Mouse (Mus musculus): ENCODE results near the gene Selenon.

Selenon gene

DNA sequence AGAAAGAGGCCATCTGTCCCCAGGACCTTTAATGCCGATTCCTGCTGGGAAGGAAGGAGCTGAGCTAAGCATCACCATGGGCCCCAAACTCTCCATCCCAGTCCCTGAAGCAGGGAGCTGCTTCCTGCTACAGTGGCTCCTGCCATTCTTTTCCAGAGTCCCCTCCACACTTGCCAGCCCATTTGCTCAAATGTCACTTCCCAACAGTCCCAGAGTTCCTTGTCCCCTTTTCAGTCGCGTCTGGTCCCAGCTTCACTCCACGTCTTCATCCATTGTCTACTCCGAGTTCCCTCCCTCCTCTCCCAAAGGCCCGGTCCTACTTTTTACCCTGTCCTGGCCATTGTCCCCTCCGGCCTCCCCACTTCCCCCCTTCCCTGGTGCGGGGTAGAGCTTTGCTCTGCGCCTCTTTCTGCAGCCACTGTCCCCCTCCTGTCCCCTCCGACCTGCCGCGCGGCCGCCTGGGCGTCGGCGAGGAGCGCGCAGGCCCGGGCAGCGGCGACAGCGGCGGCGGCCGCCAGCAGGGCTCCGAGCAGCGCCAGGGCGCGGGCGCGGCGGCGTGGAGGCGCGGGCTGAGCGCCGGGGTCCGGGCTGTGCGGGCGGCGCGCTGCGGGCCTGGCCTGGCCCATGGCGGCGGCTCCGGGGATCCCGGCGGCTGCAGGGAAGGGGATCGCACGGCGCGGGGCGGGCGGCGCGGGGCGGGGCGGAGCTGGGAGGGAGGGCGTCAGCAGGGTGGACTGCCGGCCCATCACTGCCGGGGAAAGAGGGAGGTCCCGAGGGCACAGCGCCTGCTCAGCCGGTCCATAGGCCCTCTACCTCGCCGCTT lies at the start of gene Selenon:
Gene Selenon, minus strand, starts transcription at position 673 of the 823 bp plus-strand sequence.
- no peak for DNase-seq (ENCODE audit: low spot score)

DNA sequence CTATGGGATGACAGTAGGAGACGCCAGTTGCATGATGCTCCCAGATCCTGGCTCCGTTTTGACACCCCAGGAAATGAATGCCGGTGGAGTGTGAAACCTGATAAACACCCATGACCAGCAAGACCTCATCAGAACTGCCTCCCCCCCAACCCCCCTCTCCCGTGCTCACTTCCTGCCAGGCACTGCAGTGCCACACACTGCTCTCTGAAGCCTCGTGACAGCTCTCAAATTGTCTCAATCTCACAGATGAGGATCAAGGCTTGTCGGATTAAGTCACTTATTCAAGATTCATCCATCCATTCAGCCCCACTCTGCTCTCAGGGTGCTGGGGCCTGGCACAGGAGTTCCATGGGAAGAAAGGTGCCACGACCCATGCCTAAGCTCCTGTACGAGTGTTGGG lies 49.4 kb upstream of the Selenon start:
- no peak for DNase-seq (ENCODE audit: low spot score)

DNA sequence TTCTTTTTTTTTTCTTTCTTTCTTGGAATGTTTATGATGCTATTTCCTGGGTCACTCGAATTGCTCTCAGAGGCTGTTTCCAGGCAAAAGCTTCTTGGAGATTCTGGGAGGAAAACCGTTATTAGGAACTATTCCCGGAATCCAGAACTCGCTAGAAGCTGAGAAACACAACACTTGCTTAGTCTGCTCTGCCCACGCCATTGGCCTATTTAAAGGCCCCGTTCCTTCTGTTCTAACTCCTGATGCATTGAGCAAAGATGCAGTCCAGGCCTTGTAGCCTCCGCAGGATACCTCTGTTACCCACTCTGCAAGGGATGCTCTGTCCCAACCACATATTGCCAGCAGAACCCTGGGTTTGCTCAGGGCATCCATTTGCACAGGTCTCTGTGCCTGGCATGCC lies 48.8 kb upstream of the Selenon start:
- no peak for DNase-seq (ENCODE audit: low spot score)

DNA sequence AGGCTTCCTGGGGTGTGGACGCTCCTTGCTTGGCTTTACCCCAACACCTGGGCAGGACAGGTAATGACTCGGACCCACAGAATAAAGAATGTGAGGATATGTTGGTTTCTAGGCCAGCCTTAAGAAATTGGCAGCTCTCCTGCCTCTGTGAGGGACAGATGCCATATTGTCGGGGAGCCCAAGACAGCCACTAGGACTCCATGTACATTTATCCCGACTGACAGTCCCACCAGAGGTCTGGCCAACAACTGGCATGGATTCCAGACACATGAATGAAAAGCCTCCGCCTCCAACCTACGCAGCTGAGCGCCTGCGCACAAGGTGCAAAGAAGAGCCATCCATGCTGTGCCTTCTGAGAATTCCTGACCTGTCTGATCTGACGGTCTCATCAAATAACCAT lies 48.1 kb upstream of the Selenon start:
- no peak for DNase-seq (ENCODE audit: low spot score)

DNA sequence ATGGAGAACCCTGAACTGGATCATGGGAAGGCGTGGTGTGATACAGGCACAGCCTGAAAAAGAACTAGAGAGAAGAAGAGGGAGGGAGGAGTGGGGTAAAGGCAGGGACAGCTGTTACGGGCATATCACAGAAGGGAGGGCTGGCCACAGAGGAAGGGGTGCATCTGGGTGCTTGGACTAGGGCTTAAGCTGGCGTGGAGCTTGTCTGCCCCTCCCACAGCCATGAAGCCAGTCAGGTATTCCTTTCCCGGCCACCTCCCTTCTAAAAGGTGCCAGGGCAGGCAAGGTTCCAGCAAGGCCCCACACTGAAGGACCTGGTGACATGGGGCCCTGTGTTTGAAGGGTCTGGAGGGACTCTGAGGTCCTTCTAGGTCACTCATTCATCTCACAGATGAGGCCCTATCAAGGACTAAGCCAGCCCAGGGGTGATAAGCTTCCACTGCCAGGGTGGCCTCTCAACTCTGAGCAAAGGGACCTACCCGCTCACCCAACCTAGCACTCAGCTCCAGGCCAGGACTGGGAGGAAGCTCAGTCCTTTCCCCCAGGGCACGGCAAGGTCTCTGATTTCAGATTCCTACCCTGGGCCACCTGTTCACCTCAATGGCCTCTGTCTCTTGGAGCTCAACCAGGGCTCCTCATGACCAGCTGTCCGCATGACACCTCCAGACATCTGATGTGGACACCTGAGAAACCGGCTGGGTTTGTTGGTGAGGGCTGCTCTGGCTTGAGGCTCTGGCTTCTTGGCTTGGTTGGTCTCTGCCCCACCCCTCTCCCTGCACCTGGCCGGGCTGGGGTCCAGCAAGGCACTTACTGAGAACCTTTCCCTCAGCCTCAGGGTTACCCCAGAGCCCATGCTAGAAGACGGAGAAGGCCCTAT lies 45.1 kb upstream of the Selenon start:
- DNase-seq (ENCODE audit: low spot score): no peak

DNA sequence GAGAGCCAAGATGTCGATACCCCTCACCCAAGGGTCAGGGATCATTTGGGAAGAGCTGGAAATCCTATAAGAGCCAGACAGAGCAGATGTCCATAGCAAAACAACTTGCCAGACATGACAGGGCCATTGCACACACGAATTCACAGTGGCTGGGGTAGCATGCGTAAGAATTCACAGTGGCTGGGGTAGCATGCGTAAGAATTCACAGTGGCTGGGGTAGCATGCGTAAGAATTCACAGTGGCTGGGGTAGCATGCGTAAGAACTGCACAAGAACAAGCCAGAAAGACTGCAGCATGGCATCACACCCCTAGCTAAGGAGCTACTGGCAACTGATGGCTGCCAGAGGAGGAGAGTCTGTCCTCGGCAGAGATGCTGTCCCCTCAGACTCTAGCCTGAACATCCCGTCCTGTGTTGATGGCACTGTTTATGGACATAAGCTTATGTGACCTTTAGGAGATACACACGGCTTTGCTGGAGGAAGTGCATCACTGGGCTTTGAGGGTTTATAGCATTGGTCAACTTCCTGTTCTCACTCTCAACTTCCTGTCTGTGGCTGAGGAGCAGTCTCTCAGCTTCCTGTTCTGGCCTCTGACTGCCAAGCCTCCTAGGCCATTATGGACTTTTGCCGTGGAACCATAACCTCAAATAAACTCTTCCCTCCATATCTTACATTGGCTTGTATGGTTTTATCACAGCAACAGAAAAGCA lies 42.9 kb upstream of the Selenon start:
- DNase-seq (ENCODE audit: low spot score): no peak

DNA sequence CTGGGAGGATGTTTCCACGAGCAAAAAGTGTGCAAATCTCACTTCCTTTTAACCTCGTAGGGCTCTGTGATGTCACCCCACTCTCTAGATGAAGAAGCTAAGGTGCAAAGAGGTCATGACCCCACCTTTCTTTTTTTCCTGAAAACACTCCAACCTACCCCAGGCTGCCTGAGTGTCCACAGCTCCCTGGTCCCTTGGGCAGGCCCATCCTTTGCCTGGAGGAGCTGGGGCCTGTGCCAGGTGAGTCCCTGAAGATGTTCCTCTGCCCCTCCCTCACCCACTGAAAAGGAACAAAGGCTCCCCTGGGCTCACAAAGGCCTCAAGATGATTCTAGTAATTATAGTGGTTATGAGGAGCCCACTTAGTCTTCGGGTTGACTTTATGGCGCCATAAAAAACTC lies 40.5 kb upstream of the Selenon start:
- no peak for DNase-seq (ENCODE audit: low spot score)

DNA sequence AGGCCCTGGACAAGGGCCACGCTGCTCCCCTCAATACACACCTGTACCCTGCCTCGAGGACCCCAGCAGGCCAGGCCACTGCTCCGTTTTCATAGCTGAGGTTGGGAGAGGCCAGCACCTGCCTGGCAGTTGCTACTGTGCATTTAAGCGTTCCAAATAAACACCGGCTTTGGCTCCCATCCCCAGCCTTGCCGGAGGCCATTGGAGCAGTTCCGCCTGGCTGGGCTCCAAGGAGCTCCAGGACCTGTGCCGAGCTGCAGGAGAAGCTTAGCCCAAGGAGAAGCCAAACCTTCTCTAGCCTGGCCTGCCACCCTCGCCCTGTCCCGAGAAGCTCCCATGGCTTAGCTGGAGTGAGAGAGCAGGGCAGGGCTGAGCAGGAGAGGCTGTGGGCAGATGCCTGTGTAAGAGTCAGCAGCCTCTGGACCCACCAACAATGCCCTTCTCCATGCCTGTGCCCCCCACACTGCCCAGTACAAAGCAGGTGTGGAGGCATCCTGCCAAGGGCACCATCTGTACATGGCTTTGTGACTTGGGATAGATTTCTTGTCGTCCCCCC lies 39.6 kb upstream of the Selenon start:
- peak; percentile 50 for DNase-seq (ENCODE audit: low spot score)

DNA sequence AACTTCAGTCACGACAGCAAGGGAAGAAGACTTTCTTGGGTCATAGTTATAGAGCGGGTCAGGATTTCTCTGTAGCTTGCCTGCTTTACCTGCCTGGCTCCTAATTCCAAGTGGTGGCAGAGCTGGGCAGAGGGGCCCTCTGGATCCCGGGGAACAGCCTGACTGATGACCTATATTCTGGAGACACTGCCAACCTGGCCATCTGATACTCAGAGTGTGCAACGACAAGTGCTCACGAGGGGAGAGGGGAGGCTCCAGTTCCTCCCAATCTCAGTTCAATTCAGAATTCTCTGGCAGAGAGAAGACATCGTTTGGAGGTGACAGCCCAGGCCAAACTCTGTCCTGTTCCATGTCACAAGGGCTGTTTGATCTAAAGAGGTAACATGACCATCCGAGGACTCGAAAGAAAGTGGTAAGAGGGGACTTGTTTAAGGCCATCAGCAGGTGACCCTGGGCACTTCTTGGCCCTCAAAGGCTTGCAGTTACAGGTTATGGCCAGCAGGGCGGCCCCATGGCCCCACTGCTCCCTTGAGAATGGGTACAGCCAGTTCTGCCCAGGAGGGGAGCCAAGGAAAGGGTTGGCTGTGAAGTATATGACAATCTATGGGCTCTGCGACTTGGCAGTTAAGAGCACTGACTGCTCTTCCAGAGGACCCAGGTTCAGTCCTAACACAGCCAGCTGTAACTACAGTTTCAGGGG lies 38.4 kb upstream of the Selenon start:
- no peak for DNase-seq (ENCODE audit: low spot score)

DNA sequence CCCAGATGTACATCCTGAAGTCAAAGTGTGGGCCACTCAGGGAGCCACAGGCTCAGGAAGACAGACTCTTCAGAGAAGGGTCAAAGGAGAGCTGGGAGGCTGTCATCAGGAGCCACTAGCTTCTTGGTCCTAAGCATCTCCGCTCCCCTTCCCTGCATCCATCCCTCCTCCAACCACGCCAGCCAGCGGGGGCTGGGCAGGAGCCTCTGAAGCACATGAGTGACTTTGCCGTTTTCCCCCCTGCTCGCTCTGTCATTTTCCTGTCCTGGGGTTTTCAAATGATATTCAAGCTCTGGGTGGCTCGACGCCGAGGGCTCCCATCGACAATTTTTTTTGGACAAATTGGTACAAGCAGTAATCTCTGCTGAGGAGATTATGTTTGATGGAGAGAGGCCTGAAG lies 37.8 kb upstream of the Selenon start:
- no peak for DNase-seq (ENCODE audit: low spot score)

DNA sequence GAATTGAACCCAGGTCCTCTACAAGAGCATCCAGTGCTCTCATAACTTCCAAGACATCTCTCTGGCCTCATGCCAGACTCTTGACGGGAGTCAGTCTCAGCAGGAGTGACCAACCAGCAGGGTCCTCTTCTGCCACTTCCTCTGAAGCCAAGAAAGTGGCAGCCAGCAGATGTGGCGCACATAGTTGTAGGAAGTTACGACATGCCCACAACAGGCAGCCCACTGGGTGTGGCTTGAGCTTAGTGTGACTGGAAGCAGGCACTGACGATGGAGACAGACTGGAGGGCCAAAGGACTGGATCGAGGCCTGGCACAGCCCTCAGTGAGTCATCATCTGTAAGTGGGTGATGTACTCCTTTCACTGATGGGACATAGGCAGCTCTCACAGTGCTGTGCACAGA lies 37.0 kb upstream of the Selenon start:
- no peak for DNase-seq (ENCODE audit: low spot score)

DNA sequence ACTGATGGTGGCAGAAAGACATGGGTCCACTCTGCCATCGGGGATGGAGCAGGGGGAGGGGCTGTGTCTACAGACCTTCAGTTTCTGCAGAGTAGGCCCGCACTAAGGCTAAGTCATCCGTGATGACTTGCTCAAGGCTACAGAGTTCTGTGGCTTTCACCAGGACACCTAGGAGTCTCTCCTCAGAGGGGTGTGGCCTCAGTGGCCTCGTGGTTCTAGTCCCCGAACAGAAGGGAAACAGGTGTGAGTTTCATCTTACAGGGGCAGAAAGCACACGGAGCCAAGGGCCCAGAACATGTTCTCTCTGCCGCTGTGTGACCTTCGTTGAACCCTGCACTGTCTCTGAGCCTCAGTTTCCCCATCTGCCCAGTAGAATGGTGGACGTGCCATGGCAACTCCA lies 36.3 kb upstream of the Selenon start:
- DNase-seq (ENCODE audit: low spot score): no peak

DNA sequence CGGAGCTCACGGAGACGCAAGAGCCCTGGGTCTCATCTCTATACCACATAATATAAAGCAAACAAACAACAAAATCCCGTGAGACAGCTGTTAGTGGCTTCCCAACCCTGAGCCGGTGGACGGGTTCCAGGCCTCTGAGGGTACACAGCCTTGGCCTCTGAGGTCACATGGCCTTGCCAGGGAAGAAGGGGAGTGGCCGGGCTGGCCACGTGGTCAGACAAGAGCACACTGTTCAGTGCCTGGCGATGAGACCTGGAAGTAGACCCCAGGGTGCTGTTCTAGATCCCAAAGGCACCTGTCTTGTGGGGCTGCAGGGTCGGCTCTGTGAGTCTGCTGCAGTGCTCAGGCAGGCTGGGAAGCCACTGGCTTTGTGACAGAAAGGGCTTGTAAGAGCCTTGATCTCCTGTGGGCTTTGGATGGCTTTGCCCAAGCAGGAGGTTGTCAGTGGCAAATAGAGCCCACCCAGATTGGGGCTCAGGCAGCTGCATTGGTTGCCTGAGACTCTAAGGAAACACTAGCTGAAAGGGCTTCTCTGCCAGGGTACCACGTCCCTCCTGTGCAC lies 35.8 kb upstream of the Selenon start:
- no peak for DNase-seq (ENCODE audit: low spot score)

DNA sequence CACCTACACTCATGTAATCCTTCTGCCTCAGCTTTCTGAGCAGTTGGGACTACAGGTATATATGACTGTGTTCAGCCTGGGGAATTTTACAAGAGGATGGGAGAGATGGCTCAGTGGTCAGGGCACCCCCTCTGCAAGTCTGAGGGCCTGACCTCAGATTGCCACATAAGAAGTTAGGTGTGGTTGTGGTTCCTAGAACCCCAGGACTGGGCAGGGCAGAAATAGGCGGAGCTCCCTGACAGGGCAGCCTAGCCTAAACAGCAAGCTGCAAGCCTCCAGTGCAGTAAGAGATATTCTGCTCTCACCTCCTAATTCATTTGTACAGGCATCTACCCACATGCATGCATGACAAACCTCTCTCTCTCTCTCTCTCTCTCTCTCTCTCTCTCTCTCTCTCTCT lies 34.7 kb upstream of the Selenon start:
- DNase-seq (ENCODE audit: low spot score): no peak

DNA sequence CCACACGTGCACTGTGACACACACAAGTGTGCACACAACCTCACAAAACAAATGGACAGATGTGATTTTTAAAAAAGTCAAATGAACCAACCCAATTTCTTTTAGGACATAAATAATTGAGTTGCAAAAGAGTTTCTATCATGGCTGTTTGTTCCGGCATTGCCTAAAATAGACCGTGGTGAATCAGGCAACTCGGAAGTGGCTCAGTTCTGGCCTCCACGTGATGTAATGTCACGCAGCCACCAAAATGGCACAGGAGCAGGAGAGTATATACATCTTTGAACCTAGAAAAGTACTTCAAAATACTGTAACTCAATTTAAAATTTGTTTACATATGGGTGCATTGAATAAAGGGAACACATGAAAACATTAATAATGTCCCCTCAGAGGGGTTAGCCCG lies 34.2 kb upstream of the Selenon start:
- DNase-seq (ENCODE audit: low spot score): no peak

DNA sequence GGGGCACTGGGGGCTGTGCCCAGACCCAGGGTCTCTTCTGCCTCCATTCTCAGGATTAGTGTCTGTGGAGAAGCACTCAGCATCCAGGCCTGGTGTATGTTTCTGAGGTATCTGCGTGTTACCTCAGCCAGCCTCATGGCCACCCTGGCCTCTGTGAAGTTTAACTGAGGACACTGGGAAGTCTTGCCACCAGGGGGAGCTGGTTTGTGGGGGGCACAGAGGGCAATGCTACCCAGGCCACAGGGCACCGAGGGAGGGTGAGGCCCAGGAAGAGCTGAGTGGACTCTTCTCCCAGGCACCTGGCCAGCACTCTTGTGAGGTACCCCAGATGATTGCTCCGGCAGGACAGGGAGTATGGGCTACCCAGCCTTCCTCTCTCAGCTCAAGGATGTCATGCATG lies 31.5 kb upstream of the Selenon start:
- DNase-seq (ENCODE audit: low spot score): no peak

DNA sequence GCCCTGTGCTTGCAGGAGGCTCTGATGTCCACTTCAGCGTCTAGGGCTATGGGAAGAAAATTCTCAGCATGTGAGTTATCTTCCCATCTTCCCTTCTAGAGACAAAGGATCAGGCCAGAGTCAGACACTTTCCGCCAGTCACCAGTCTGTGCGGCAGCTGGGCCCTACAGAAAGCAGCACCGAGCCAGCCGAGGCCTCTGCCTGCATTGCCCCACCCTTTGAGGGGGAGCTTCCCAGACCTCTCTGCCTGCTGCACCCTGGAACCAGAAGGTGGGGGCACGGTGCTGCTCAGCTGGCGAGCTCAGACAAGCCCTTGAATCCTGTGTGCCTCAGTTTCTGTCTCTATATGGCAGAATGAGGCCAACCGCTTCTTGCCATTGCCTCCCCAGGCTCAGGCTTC lies 29.4 kb upstream of the Selenon start:
- no peak for DNase-seq (ENCODE audit: low spot score)

DNA sequence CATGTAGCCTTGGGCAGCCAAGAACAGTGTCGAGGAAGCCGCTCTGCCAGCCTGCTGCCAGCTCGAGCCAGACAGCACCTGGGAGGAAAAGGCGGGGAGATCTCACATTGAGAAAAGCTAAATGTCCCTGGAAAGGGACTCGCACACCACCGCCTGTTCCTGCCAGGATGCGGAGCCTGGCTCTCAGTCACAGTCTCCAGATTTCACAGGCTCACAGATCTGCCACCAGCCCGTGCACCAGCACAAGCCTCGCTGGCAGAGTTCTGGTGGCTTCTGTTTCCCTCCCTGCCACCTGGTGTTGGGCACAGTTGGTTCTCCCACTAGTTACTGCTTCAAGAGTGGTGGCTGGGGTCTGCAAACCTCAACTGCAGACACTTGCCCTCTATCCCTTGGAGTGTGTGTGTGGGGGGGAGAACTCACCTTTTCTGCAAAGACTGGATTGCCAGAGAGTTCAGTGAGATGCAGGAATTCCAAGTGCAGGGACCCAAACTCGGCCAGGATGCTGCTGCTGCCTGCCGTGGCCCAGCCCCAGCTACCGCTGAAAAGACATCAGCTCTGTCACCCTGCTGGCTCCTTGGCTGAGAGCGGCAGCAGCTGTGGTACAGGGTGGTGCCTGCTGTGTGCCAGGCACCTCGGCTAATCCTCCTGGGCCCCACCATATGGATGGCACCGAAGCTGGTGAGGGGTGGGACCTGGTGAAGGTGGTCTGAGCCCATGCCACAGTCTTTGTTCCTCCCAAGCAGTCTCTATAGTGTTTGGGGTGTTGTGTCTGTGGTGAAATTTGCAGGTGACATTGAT lies 28.6 kb upstream of the Selenon start:
- DNase-seq (ENCODE audit: low spot score): no peak

DNA sequence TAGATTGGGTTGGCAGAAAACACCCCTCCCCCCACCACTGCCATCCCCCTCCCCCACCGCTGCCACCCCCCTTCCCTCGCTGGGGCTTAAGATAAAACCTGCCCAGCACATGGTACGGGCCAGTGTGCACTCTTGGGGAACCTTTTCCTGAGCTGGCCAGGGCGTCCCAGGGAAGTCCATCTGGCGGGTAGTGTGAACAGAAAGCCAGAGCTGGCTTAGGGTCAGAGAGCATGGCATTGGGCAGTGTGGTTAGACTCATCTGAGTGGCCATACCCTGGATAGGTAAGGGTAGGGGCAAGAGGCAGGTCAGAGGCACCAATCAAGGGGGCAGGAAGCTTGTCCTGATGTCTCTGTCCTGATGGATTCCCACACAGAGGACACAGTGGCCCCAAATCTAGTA lies 27.7 kb upstream of the Selenon start:
- DNase-seq (ENCODE audit: low spot score): no peak

DNA sequence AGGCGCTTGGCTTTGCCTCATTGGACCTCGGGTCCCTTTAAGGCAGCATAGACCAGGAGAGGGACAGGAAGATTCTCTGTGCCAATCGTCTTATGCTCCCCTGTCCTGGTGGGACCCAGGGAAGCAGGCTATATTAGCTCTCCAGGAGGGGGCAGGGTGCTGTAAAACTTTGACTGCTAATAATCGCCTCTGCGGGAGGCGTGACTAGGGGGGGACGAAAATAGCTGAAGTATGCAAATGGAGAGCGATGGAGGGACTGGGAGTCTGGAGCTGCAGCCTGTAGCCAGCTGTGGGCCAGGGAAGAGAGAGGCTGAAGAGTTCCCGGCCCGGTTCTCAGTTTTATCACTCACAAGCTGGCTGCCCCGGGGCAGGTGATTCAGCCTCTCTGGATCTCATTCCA lies 27.2 kb upstream of the Selenon start:
- no peak for DNase-seq (ENCODE audit: low spot score)

DNA sequence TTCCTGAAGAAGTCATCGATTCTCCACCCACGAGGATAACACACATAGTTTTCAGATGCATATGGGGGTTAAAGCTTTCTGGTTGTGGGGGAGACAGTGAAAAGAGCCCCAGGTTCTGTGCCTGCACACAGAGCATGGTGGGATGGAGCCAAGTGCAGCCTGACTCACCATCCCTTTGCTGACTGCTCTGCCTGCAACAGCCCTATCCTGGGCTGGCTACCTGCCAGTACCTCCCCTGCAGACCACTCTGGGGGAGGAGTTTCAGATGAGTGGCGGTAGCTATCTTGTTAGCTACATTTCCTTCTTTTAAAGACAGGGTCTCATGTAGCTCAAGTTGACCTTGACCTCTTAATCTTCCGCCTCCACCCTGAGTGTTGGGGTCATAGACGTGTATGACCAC lies 26.4 kb upstream of the Selenon start:
- no peak for DNase-seq (ENCODE audit: low spot score)
